Mouse (Mus musculus) heart, postnatal 0 days (tissue): Measurements from ENCODE around the gene Thsd7b.

Experiments used
- CTCF ChIP-seq: IDR thresholded peaks from 2 replicates; pipeline ENCODE4 v1.5.1; 2016; ENCODE audit warnings: antibody characterized with exemption, control low read depth, low read depth
- EP300 ChIP-seq: IDR thresholded peaks from 2 replicates; pipeline ENCODE4 v1.6.1; 2016; ENCODE audit warnings: antibody characterized with exemption, low read depth

DNA sequence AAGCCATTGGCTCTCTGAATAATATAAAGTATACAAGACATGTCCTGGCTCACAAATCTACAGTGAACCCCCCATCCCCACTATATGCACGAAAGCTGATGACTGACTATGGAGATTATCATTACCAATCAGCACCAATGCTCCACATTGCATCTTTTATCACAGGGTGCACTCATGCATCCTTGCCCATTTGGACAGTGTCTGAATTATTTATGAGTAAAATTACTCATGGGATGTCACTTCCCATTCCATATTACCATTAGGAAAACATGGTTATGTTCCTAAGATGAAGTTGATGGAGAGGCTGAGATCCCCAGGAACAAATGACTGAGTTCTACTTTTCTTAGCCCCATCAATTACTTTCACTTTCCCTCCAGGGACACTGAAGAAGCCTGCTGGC lies 220.8 kb downstream of the Thsd7b start:
- no peak for TF ChIP-seq CTCF
- no peak for TF ChIP-seq EP300
